Mouse (Mus musculus) spleen, adult 18-20 months (tissue): Measurements from ENCODE around the gene Ascc2.

ENCODE experiments used
- DNase-seq, 2 experiments: peaks; one replicate each; pipeline ENCODE4 v3.0.0; 2022; ENCODE audit warnings: mixed read lengths in 2 of 2

Ascc2 gene

GRCm38 (mm10) chr11:4637534-4638234, at the start of gene Ascc2:
TSS of gene Ascc2 (plus strand) at chr11:4637747.
- DNase-seq: peak; percentile 86 to 95

DNA sequence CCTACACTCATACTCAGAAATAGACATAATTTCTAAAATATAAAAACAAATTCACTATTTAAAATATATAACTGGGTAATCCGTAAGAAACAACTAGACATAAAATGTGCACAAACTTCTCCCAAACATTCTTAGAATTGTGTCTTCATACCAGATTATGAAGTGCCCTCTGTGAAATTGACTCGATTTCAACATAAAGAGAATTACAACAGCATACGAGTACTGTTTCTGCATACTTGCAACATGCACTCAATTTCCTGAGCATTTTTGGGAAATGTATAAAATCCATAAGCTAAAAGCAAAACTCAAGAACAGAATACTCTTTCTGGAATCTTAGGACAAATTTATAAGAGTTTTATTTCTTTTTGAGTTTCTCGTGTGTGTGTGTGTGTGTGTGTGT, 45.7 kb upstream of the Ascc2 start:
- no peak for DNase-seq

GRCm38 (mm10) chr11:4593491-4593848, 44.1 kb upstream of the Ascc2 start:
- no peak for DNase-seq

GRCm38 (mm10) chr11:4593849-4594607, 43.5 kb upstream of the Ascc2 start:
- DNase-seq: peak in 1 of 2 experiments; percentile 55

- peak; percentile 96 to 99 for DNase-seq
Measured at GRCm38 (mm10) chr11:4594608-4595500, 42.7 kb upstream of the Ascc2 start, which contains the start of gene Mtmr3. TSS of gene Mtmr3 (minus strand) at chr11:4594863.

GRCm38 (mm10) chr11:4598411-4598810, 39.1 kb upstream of the Ascc2 start:
- no peak for DNase-seq

- peak in 1 of 2 experiments; percentile 30 for DNase-seq
Measured at GRCm38 (mm10) chr11:4599916-4600315, 37.6 kb upstream of the Ascc2 start.

DNA sequence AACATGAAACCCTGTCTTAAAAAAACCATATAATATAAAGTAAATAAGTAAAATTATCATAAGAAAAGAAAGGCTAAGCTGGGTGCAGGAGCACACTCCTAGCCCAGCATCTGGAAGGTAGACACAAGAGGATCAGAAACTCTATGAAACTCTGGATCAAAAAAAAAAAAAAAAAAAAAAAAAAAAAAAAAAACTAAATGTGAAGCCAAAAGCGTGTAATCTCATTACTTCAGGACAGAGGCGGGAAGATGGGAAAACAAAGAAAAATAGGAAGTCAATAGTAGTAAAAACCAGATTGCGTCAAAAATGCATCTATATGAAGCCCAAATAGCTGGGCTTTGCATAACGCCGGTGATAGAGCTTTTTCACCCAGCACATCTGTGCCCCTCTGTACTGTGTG, 35.7 kb upstream of the Ascc2 start:
- DNase-seq: no peak

- DNase-seq: peak in 1 of 2 experiments; percentile 29
Measured at GRCm38 (mm10) chr11:4602691-4603441, 34.7 kb upstream of the Ascc2 start.

DNA sequence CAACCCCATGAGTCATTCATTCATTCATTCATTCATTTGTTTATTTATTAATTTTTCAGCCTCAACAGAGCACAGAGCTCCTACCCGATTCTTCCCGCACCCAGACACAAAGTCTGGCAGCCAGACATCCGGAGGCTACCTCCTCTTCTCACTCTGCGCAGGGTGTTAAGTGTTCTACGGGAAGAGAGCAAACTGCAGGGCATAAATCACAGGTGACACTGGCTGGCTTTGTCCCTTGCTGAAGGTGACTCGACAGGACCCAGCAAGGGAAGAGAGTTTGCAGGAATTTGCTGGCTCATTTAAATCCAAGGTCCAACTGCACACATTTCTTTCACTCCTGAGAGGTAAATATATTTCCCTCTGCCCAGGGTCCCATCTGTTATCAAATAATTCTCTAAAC, 33.1 kb upstream of the Ascc2 start:
- DNase-seq: no peak

- peak; percentile 59 to 65 for DNase-seq
Measured at GRCm38 (mm10) chr11:4605414-4605813, 32.1 kb upstream of the Ascc2 start.

DNA sequence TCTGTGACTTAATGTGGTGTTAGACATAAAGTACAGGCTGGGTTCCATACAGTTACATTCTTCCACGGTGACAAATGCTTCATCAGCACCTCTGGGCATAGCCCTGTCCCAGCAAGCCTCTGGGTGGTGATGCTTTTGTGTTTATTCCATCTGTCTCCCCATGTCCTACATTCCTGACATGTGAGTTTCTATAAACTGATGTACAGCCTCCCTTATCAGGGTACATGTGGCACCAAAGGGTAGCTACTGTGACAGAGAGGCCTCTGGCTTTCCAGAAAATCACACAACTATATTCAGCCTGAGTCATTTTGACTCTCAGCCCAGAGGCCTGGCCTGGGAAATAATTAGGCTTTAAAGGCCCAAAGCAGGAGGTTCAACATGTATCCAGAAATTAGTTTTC, 31.0 kb upstream of the Ascc2 start:
- DNase-seq: no peak

DNA sequence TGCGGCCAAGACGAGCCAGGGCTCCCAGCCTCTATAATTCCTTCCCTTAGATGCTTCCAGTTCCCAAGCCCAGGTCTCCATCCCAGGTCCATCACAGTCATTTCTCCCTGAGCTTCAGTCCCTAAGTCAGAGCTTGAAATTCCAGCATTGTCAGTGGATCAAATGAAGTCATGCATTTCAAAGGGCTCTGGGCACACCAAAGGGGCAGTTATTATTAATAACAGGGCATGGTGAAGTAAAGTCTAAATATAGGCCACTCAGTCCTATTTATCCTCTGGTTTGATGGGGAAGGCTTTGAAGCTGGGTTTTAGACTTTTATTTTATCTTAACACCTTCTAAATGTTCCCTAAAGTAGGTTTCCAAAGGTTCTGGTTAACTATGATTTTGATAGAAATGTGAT, 25.6 kb upstream of the Ascc2 start:
- DNase-seq: no peak

- DNase-seq: no peak
Measured at GRCm38 (mm10) chr11:4620017-4620485, 17.5 kb upstream of the Ascc2 start, which contains the start of gene Gm11032. TSS of gene Gm11032 (plus strand) at chr11:4620067.

DNA sequence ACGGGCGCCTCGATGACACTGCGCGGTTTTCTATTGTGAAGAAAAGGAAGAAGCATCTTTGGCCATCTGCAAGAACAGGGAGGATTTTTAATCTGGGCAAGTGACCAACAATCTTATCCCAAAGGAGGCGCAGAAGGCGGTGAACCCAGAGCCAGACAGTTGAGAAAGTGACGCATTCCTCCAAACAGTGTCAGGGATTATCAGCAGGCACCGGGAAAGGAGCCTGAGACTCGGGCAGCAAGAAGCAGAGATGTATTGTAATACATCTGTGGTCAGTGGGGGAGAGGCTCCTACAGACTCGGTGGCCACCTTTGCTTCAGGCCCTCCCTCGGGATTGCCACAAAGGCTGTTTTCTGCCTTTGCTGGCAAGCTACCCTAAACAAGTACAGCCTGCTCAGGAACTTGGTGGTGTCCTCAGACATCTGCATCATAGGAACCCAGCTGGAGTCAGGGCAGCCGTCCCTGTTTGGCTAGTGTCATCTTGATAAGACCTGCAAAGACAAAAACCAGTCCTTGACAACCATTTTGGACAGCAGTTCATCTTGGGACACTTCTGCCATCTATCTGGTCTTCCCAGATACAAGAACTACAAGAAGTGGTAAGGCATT, 16.9 kb upstream of the Ascc2 start:
- no peak for DNase-seq

GRCm38 (mm10) chr11:4621866-4622265, 15.7 kb upstream of the Ascc2 start:
- no peak for DNase-seq

DNA sequence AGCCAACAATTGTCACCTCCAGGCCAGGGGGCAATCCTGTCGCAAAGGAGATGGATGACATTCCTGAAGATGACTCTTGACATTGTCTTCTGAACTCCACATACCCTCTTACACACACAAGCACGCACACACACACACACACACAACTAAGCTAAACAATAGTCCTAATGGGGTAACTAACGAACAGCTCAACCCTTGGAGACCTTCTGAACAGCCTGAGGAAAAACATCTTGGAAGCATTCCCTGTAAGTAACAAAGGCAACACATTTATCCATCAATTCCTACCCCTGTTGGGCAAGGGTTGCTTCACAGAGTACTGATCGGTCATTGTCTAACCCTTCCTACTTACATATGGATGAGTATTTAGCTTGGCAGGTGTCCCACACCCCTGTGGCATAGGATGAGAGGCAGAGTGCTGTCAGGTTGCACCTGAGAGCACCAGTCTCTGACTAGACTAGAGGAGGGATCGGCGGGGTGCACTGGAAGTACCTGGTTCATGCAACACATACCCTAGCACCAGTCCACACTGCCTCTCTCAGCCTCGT, 15.0 kb upstream of the Ascc2 start:
- no peak for DNase-seq

DNA sequence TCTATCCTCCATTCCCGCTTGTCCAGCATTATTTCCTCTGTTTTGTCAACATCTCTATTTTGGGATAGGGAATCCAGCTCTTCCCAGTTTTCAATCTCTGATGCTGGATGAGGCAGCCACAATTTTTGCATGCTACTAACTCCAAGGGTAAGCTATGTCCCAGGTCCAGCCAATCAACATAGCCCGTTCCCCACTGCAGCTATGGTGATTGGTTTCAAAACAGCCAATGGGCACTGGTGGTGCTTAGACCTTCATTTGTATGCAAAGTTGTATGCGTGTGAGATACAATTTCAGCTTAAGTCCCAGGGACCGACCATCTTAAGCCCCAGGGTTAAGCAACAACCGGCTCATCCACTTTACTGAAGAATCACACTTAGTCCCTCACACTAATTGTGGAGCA, 14.6 kb upstream of the Ascc2 start:
- DNase-seq: no peak

GRCm38 (mm10) chr11:4625931-4626330, 11.6 kb upstream of the Ascc2 start:
- no peak for DNase-seq

GRCm38 (mm10) chr11:4627636-4628035, 9.9 kb upstream of the Ascc2 start:
- no peak for DNase-seq

DNA sequence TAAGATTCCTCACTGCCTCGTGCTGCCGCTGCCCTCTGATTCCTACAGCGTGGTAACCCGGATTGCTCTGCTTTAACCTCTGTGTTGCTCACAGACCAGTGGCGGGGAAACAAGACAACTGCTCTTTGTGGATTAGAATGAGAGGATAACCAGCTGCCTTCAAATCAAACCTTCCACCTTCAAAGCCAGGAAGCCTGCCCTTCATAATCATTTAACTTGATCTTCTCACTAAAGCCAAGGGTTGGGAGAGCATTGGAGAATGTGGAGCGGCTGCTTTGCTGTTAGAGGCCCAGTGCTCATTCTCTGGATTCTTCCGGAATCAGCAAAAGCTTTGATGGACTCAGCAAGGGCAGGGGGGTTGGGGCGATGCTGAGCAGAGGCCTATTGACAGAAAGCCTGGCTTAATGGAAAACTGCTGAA, 7.7 kb upstream of the Ascc2 start:
- no peak for DNase-seq

DNA sequence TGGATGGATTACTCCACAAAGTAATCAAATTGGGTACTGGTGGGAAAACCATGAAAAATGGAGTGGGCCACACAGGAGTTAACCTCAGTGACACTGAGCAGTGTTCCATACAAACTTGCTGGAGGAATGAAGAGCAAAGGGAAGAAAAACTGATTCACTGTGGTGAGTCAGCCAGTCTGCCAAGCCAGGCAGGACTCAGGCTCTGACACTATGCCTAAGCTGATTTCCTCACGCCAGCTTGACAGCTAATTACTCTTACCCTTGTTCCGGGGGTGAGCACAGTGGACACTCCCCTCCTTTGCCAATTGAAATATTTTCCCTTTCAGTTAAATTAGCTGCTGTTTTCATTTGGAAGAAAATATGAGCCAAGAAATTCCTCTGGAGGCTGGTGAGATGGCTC, 4.1 kb upstream of the Ascc2 start:
- DNase-seq: no peak
